Mouse (Mus musculus): Measurements from ENCODE around the gene Pcx. TPM values are rescaled to one million over a fixed set of nuclear protein-coding genes. Genes with fewer than 3 reads are reported as not detected.

Pcx gene
- polyA plus RNA-seq, 1 experiment from 2014 or later, result 9.7 TPM

DNA sequence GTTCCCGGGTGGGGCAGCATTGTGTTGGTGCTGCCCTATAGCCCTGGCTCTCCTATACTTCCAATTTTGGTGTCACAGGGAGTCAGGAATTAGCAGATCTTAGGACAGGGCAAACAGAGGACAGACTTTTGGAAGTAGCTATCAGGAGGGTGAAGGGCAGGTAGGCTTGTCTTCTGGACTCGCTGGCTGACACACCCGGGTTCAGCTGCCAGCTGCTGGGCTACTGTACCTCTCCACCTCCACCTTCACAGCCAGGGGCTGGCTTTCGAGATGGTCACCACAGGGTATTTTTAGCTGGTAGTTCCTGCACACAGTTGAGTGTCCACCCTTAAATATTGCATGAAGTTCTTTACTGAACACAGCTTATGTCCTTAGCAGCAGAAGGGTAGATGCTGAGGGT lies 98.2 kb downstream of the Pcx start:
- WGBS, result 77% methylated on average over 4 of the region's 4 CpGs
- DNase-seq (ENCODE audit: low spot score), result no peak

DNA sequence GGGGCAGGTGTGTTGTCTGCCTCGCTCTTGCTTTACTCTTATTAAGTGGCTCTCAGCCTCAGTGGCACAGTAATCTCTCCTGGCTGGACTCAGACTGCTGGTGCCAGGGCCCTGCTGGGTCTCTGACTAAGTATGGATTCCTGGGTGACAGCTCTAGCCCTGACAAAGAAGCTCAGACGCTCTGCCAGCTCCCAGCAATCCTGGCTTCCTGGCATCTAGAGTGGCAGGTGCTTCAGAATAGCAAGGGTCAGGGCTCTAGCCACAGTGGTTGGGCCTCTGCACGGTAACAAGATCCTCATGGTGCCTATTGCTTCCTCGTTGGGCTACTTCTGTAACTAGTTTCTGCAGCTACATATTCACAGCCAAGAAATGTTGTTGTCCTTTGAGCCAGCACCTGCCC lies 99.8 kb downstream of the Pcx start:
- Histone ChIP-seq H3K27ac (ENCODE audit: low read depth) (no peak overlapping the region), H3K4me1 (replicated peaks; ENCODE audit: control insufficient read depth, insufficient read depth, low read length) (peaks cover 14% of the 10 kb centered on the region), H3K27me3 (replicated peaks; ENCODE audit: control insufficient read depth, insufficient read depth, low read length) (no peaks in the 10 kb centered on the region), H3K4me3 (ENCODE audit: low read depth, low read length) (no peak overlapping the region), H3K4me2 (ENCODE audit: low read length) (no peak overlapping the region), H3K9ac (ENCODE audit: low read length) (no peak overlapping the region), H3K9me3 (ENCODE audit: control insufficient read depth, low read length) (no peaks in the 10 kb centered on the region), H3K36me3 (ENCODE audit: control insufficient read depth, insufficient read depth, low read length) (peaks cover 31% of the 10 kb centered on the region)
- WGBS, result 69% methylated on average over 4 of the region's 4 CpGs
- DNase-seq (ENCODE audit: low spot score) (no peak), ATAC-seq (replicated peaks; ENCODE audit: low FRiP score, low TSS enrichment, low read depth) (no peak)

More for the DNA sequence above, 98.2 kb downstream of the Pcx start:
- Histone ChIP-seq H3K36me3 (ENCODE audit: control insufficient read depth, insufficient read depth, low read length) (peaks cover 24% of the 10 kb centered on the region), H3K27me3 (replicated peaks; ENCODE audit: control insufficient read depth, insufficient read depth, low read length) (no peaks in the 10 kb centered on the region), H3K4me3 (ENCODE audit: low read depth, low read length) (no peak overlapping the region), H3K27ac (ENCODE audit: low read depth) (no peak overlapping the region), H3K4me2 (ENCODE audit: low read length) (no peak overlapping the region), H3K9me3 (ENCODE audit: control insufficient read depth, low read length) (no peaks in the 10 kb centered on the region), H3K4me1 (replicated peaks; ENCODE audit: control insufficient read depth, insufficient read depth, low read length) (peaks cover 20% of the 10 kb centered on the region), H3K9ac (ENCODE audit: low read length) (no peak overlapping the region)
- ATAC-seq (replicated peaks; ENCODE audit: low FRiP score, low TSS enrichment, low read depth), result no peak

DNA sequence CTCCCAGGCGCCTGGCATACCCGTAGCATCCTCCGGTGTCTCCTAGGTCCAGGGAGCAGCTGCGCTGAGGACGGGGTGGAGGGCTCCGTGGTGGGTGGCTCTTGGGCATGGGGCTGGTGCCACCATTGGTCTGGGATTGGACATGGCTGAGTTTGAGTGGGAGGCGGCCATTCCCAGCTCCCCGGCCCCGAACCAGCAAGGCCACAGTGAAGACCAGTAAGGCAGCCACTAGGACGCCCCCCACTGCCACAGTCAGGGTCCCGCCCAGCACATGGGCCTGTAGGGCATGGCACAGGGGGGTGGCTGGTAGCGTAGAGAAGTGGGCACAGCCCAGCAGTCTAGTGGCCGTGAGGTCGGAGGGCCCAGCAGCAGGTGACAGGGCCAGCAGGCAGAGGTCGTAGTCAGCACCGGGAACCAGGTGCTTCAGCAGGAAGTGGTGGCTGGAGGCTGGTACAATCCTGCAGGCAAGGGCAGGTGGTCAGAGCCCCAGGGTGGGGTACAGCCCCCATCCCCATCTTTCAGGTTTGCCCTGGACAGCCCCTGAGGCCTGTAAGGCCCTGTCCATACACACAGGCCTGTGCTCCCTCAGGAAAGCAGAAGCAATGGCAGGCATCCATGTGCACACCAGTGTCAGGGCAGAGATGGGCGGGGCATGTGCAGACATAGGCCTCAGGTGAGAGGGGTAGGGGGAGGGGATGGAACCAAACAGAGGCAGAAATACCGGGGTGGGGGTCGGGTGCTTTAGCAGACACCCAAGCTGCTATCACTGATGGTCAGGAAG lies 102.1 kb downstream of the Pcx start:
- no peak for DNase-seq (ENCODE audit: low spot score)
- 89% methylated on average over 19 of the region's 19 CpGs for WGBS
- H3K9ac ChIP-seq (ENCODE audit: low read length), result no peak overlapping the region

DNA sequence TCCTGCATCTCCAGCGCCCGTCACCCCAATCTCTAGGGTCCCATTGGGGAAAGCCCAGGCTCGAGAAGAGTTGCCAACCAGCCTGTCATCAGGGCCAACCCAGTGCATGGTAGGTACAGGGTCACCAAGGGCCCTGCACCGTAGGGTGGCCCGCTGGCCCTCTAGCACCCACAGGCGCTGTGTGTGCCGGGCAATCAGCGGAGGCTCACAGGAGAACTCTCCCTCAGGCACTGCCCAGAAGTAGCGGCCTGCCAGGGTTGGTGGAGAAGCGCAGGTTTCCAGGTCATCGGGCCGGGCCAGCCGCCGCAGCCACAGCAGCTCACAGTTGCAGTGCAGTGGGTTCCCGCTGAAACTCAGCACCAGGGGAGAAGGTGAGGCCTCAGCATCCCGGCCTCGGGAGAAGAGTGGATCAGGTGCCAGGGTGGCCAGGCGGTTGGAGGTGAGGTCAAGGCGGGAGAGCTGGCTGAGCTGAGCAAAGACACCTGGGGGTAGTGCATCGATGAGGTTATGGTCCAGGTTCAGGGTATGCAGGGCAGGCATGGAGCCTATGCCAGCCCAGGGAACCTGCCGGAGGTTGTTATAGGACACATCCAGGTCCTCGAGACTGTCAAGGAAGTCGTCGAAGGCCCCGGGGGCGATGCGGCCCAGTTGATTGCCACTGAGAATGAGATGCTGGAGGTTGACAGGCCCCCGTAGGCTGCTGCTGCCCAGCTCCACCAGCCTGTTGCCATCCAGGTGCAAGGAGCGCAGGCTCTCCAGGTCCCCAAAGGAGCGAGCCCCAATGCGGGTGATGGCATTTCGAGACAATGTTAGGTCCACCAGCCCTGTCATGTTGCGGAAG lies 103.4 kb downstream of the Pcx start:
- ATAC-seq (replicated peaks; ENCODE audit: low FRiP score, low TSS enrichment, low read depth) (no peak), DNase-seq (ENCODE audit: low spot score) (no peak)
- 89% methylated on average over 33 of the region's 33 CpGs for WGBS
- Histone ChIP-seq H3K27me3 (replicated peaks; ENCODE audit: control insufficient read depth, insufficient read depth, low read length) (no peaks in the 10 kb centered on the region), H3K4me3 (ENCODE audit: low read depth, low read length) (peak overlapping the region; percentile 83), H3K36me3 (ENCODE audit: control insufficient read depth, insufficient read depth, low read length) (peaks cover 31% of the 10 kb centered on the region), H3K27ac (ENCODE audit: low read depth) (no peak overlapping the region), H3K4me1 (replicated peaks; ENCODE audit: control insufficient read depth, insufficient read depth, low read length) (peaks cover 8% of the 10 kb centered on the region), H3K9ac (ENCODE audit: low read length) (no peak overlapping the region), H3K9me3 (ENCODE audit: control insufficient read depth, low read length) (no peaks in the 10 kb centered on the region), H3K4me2 (ENCODE audit: low read length) (peak overlapping the region; percentile 61)

More for the DNA sequence above, 102.1 kb downstream of the Pcx start:
- H3K4me2 ChIP-seq (ENCODE audit: low read length), result no peak overlapping the region
- peaks cover 31% of the 10 kb centered on the region for H3K36me3 ChIP-seq (ENCODE audit: control insufficient read depth, insufficient read depth, low read length)
- H3K4me3 ChIP-seq (ENCODE audit: low read depth, low read length), result no peak overlapping the region
- H3K27ac ChIP-seq (ENCODE audit: low read depth), result no peak overlapping the region
- H3K9me3 ChIP-seq (ENCODE audit: control insufficient read depth, low read length), result no peaks in the 10 kb centered on the region
- peaks cover 8% of the 10 kb centered on the region for H3K4me1 ChIP-seq (replicated peaks; ENCODE audit: control insufficient read depth, insufficient read depth, low read length)
- no peaks in the 10 kb centered on the region for H3K27me3 ChIP-seq (replicated peaks; ENCODE audit: control insufficient read depth, insufficient read depth, low read length)
- ATAC-seq (replicated peaks; ENCODE audit: low FRiP score, low TSS enrichment, low read depth), result no peak

DNA sequence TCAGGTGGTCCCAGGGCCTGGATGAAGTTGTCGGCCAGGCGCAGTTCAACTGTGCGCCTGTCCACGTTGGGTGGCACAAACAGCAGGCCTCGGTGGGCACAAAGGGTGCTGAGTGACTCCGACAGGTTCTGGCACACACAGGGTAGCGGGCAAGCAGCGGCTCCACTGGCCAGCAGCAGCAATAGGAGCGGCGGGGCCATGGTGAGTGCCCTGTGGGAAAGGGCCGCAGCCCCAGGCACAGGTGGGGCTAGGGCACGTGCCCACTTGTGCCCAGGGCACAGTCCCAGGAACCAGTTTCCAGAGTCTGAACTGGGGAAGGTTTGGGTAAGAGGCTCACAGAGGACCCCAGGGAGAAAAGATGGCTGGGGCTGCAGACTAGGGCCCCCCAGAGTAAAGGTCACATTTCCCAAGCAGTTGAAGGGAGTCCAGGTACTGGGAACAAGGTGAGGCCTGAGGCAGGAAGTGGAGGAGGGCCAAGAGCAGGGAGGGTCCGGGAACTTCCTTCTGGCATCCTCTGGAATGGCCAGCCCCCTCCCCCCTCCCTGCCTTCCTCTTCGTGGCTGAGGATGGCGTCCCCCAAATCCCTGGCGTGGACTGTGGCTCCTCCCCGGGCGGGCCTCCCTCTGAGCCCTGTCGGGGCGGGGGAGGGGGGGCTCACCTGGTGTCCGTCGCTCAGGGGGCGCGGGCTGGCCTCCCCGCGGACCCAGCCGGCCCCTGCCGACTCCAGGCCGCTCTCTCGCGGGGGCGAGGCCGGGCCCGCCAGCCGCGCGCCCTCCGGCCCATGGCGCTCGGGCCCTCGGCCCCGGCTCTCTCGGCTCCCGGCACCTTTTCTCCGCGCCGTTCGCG lies 104.3 kb downstream of the Pcx start:
- no peaks in the 10 kb centered on the region for H3K27me3 ChIP-seq (replicated peaks; ENCODE audit: control insufficient read depth, insufficient read depth, low read length)
- ATAC-seq (replicated peaks; ENCODE audit: low FRiP score, low TSS enrichment, low read depth), result peak; percentile 17; the same call in 1 of the 2 replicates
- H3K9ac ChIP-seq (ENCODE audit: low read length), result peak overlapping the region; percentile 93

DNA sequence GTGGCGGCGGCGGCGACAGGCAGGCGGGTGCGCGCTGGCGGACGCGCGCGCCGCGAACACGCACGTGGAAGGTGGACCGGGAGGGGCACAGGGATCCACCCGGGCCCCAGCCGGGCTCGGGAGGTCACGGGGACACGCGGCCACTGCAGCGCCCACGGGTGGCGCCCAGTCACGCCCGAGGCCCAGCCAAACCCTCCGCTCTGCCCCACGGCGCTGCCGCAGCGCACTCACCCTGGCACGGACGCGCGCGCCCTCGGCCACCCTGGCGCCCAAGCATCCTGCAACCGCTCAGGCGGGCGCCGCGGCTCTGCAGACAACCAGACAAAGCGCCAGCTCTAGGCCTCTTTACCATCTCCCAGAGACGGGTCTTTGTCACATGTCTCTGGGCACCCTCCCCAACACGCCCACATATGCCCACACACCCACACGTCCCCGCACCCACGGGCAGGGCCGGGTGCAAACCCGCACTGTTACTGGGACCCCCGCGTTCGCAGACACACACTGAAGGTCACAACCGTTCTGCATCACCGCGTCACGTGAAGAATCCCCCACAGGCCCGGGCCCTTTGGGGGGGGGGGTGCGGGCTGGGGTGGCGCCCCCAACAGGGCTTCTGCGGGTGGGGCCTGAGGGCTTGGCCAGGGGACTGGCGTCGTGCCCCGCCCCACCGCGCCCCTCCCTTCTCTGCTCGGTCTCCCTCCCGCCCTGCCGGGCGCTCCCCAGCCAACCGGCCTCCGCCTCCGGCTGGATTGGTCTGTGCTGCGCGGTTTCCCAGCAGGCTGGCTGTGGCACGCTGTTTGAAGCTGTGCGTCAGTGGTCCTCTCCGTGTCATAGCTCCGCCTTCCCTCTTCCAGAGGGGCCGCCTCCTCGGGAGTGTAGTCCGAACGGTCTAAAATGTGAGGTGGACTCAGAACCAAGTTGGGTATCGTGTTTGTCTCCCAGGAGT lies 105.2 kb downstream of the Pcx start, which contains the start of gene Lrfn4:
Lrfn4 (minus strand) TSS at position 517 of the 943 bp plus-strand sequence.
- Histone ChIP-seq H3K4me2 (ENCODE audit: low read length) (peak within 1 kb of the TSS; percentile 61), H3K4me3 (ENCODE audit: low read depth, low read length) (peak within 1 kb of the TSS; percentile 83), H3K27ac (ENCODE audit: low read depth) (peak within 1 kb of the TSS; percentile 86), H3K27me3 (replicated peaks; ENCODE audit: control insufficient read depth, insufficient read depth, low read length) (no peaks in the 10 kb centered on the region), H3K9me3 (ENCODE audit: control insufficient read depth, low read length) (no peaks in the 10 kb centered on the region), H3K36me3 (ENCODE audit: control insufficient read depth, insufficient read depth, low read length) (peaks cover 31% of the 10 kb centered on the region), H3K4me1 (replicated peaks; ENCODE audit: control insufficient read depth, insufficient read depth, low read length) (peaks cover 8% of the 10 kb centered on the region), H3K9ac (ENCODE audit: low read length) (peak within 1 kb of the TSS; percentile 93)
- DNase-seq (ENCODE audit: low spot score) (peak; percentile 93), ATAC-seq (replicated peaks; ENCODE audit: low FRiP score, low TSS enrichment, low read depth) (peak; percentile 95)
- under 1% methylated on average over 76 of the region's 87 CpGs for WGBS

More for the DNA sequence above, 104.3 kb downstream of the Pcx start:
- peaks cover 8% of the 10 kb centered on the region for H3K4me1 ChIP-seq (replicated peaks; ENCODE audit: control insufficient read depth, insufficient read depth, low read length)
- H3K9me3 ChIP-seq (ENCODE audit: control insufficient read depth, low read length), result no peaks in the 10 kb centered on the region
- H3K4me3 ChIP-seq (ENCODE audit: low read depth, low read length), result peak overlapping the region; percentile 83
- H3K36me3 ChIP-seq (ENCODE audit: control insufficient read depth, insufficient read depth, low read length), result peaks cover 31% of the 10 kb centered on the region
- WGBS, result 19% methylated on average over 46 of the region's 49 CpGs
- peak overlapping the region; percentile 61 for H3K4me2 ChIP-seq (ENCODE audit: low read length)
- H3K27ac ChIP-seq (ENCODE audit: low read depth), result peak overlapping the region; percentile 86
- peak; percentile 74 for DNase-seq (ENCODE audit: low spot score)

DNA sequence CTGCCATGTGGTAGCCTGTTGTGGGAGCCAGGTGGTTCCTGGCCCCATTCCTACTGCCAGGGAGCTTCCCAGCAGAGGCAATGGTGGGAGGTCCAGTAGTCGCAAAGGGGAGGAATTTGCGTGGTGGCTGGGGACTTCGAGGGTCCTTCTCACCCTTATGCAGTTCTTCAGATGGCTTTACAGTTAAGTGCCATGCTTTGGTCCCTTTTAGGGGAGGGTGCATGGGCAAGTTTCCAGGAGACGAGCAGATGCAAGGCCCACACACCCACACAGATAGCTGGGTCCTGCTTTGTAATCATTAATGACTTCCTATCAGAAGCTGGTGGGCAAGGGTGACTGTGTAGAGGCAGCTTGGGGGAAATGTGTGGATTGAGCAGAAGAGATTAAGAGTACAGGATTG lies 106.3 kb downstream of the Pcx start:
- ATAC-seq (replicated peaks; ENCODE audit: low FRiP score, low TSS enrichment, low read depth) (no peak), DNase-seq (ENCODE audit: low spot score) (no peak)
- peak overlapping the region; percentile 61; the same call in 1 of the 2 replicates for H3K4me2 ChIP-seq (ENCODE audit: low read length)
- no peak overlapping the region for H3K9ac ChIP-seq (ENCODE audit: low read length)
- no peak overlapping the region for H3K27ac ChIP-seq (ENCODE audit: low read depth)
- H3K27me3 ChIP-seq (replicated peaks; ENCODE audit: control insufficient read depth, insufficient read depth, low read length), result no peaks in the 10 kb centered on the region
- H3K4me3 ChIP-seq (ENCODE audit: low read depth, low read length), result no peak overlapping the region
- 33% methylated on average over 4 of the region's 4 CpGs for WGBS
- no peaks in the 10 kb centered on the region for H3K9me3 ChIP-seq (ENCODE audit: control insufficient read depth, low read length)
- H3K4me1 ChIP-seq (replicated peaks; ENCODE audit: control insufficient read depth, insufficient read depth, low read length), result peaks cover 8% of the 10 kb centered on the region
- peaks cover 34% of the 10 kb centered on the region for H3K36me3 ChIP-seq (ENCODE audit: control insufficient read depth, insufficient read depth, low read length)
